Mouse (Mus musculus): ENCODE data around the gene Ralgapb. TPM values are rescaled to one million over a fixed set of nuclear protein-coding genes. Genes with fewer than 3 reads are reported as not detected.

The Ralgapb gene
- polyA plus RNA-seq, 1 experiment = 10.8 TPM

GRCm38 (mm10) chr2:158512528-158512927 lies 102.9 kb downstream of the Ralgapb start, which contains the start of gene Arhgap40:
Arhgap40 (plus strand) TSS chr2:158512796.
- H3ac ChIP-seq (ENCODE audit: control insufficient read depth, insufficient read length) = no peak within 1 kb of the TSS
- H3K79me2 ChIP-seq (ENCODE audit: control insufficient read depth, insufficient read depth) = no peaks in the 10 kb centered on the region
- TF ChIP-seq TCF3 (IDR thresholded peaks at IDR 0.05; ENCODE audit: insufficient read length, low read depth) (no peak), USF1 (IDR thresholded peaks at IDR 0.05; ENCODE audit: low read depth) (no peak), REST (IDR thresholded peaks at IDR 0.05; ENCODE audit: insufficient read depth, insufficient read length) (no peak), POLR2A (IDR thresholded peaks at IDR 0.05; ENCODE audit: insufficient read length, low read depth) (no peak), MAX (IDR thresholded peaks at IDR 0.05; ENCODE audit: low read depth) (no peak), E2F4 (IDR thresholded peaks at IDR 0.05; ENCODE audit: insufficient read depth) (no peak), CEBPB (IDR thresholded peaks at IDR 0.05; ENCODE audit: insufficient read depth, poor library complexity, severe bottlenecking) (no peak), TCF12 (IDR thresholded peaks at IDR 0.05; ENCODE audit: insufficient read depth, poor library complexity, severe bottlenecking) (no peak), MYOD1 (IDR thresholded peaks at IDR 0.05; ENCODE audit: control insufficient read depth in 1 of 3, insufficient read length in 2 of 3, low read depth in 2 of 3) (no peak), MYOG (IDR thresholded peaks at IDR 0.05; ENCODE audit: control insufficient read depth in 1 of 3, insufficient read depth in 1 of 3, insufficient read length in 2 of 3, low read depth in 2 of 3) (no peak), SRF (IDR thresholded peaks at IDR 0.05; ENCODE audit: control insufficient read depth, insufficient read length, low read depth) (no peak), POLR2AphosphoS2 (IDR thresholded peaks at IDR 0.05; ENCODE audit: insufficient read length, low read depth) (no peak)
- H3K36me3 ChIP-seq (ENCODE audit: control insufficient read depth, insufficient read depth) = no peaks in the 10 kb centered on the region
- H3K4me2 ChIP-seq (ENCODE audit: low read depth) = no peak within 1 kb of the TSS
- H3K27me3 ChIP-seq (ENCODE audit: control insufficient read depth, insufficient read depth, insufficient read length) = no peaks in the 10 kb centered on the region
- no peak within 1 kb of the TSS for H3K4me3 ChIP-seq

DNA sequence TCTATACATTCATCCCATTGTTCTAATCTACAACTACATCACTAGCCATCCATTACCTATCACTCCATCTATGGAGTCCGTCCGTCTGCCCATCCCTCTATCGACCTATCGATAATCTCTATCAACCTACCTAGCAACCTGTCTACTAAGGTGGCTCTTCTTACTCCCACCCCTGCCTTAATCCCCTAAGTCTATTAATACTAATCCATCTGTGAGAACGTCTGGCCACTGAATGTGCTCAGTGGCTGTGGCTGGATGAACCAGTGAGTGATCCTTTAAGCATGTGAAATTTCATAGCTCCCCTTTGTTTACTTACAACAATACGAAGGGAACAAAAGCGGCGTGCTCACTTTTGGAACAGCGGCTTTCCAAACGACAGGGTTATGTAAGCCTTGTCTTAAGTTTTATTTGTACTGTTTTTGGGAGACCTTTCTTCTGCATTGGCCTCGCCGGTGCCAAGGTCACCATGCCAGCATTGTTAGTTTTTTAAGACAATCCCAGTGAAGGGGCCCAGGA lies 104.2 kb downstream of the Ralgapb start:
- Histone ChIP-seq H3K4me3 (no peak overlapping the region), H3K4me2 (ENCODE audit: low read depth) (no peak overlapping the region), H3K27me3 (ENCODE audit: control insufficient read depth, insufficient read depth, insufficient read length) (no peaks in the 10 kb centered on the region), H3ac (ENCODE audit: control insufficient read depth, insufficient read length) (no peak overlapping the region), H3K36me3 (ENCODE audit: control insufficient read depth, insufficient read depth) (no peaks in the 10 kb centered on the region), H3K79me2 (ENCODE audit: control insufficient read depth, insufficient read depth) (no peaks in the 10 kb centered on the region)
- TF ChIP-seq CEBPB (IDR thresholded peaks at IDR 0.05; ENCODE audit: insufficient read depth, poor library complexity, severe bottlenecking) (no peak), MYOG (IDR thresholded peaks at IDR 0.05; ENCODE audit: control insufficient read depth in 1 of 3, insufficient read depth in 1 of 3, insufficient read length in 2 of 3, low read depth in 2 of 3) (no peak), USF1 (IDR thresholded peaks at IDR 0.05; ENCODE audit: low read depth) (no peak)

DNA sequence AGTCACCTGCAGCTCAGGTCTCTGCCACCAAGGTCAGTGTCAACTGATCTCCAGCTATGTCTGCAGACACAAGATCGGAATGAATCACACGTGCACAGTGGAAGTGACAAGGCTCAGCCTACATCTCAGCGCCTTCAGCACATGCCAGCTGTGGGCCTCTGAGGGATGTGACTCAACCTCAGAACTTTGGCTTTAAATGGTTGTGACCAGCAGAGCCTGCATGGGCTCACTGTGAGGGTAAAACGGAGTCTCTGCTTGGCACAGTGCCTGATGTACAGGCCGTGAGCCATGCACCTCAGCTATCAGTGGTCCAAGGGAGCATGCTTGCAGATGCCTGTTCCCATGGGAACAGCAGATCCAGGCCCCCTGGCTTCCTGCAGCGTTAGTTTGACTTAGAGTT lies 108.9 kb downstream of the Ralgapb start:
- no peak overlapping the region for H3K4me3 ChIP-seq
- no peak overlapping the region for H3K4me2 ChIP-seq (ENCODE audit: low read depth)
- no peaks in the 10 kb centered on the region for H3K79me2 ChIP-seq (ENCODE audit: control insufficient read depth, insufficient read depth)
- H3K27me3 ChIP-seq (ENCODE audit: control insufficient read depth, insufficient read depth, insufficient read length) = no peaks in the 10 kb centered on the region
- no peak for TF ChIP-seq TCF3 (IDR thresholded peaks at IDR 0.05; ENCODE audit: insufficient read length, low read depth)
- no peak for TF ChIP-seq SRF (IDR thresholded peaks at IDR 0.05; ENCODE audit: control insufficient read depth, insufficient read length, low read depth)
- no peak for TF ChIP-seq REST (IDR thresholded peaks at IDR 0.05; ENCODE audit: insufficient read depth, insufficient read length)
- TF ChIP-seq POLR2AphosphoS2 (IDR thresholded peaks at IDR 0.05; ENCODE audit: insufficient read length, low read depth) = no peak
- TF ChIP-seq TCF12 (IDR thresholded peaks at IDR 0.05; ENCODE audit: insufficient read depth, poor library complexity, severe bottlenecking) = no peak
- TF ChIP-seq MYOD1 (IDR thresholded peaks at IDR 0.05; ENCODE audit: control insufficient read depth in 1 of 3, insufficient read length in 2 of 3, low read depth in 2 of 3) = no peak
- no peak for TF ChIP-seq POLR2A (IDR thresholded peaks at IDR 0.05; ENCODE audit: insufficient read length, low read depth)
- TF ChIP-seq MAX (IDR thresholded peaks at IDR 0.05; ENCODE audit: low read depth) = no peak
- no peak for TF ChIP-seq CEBPB (IDR thresholded peaks at IDR 0.05; ENCODE audit: insufficient read depth, poor library complexity, severe bottlenecking)
- TF ChIP-seq USF1 (IDR thresholded peaks at IDR 0.05; ENCODE audit: low read depth) = no peak
- no peak for TF ChIP-seq E2F4 (IDR thresholded peaks at IDR 0.05; ENCODE audit: insufficient read depth)
- no peak for TF ChIP-seq MYOG (IDR thresholded peaks at IDR 0.05; ENCODE audit: control insufficient read depth in 1 of 3, insufficient read depth in 1 of 3, insufficient read length in 2 of 3, low read depth in 2 of 3)
- no peaks in the 10 kb centered on the region for H3K36me3 ChIP-seq (ENCODE audit: control insufficient read depth, insufficient read depth)
- H3ac ChIP-seq (ENCODE audit: control insufficient read depth, insufficient read length) = no peak overlapping the region

- no peak overlapping the region for H3K4me2 ChIP-seq (ENCODE audit: low read depth)
- H3ac ChIP-seq (ENCODE audit: control insufficient read depth, insufficient read length) = no peak overlapping the region
- no peaks in the 10 kb centered on the region for H3K36me3 ChIP-seq (ENCODE audit: control insufficient read depth, insufficient read depth)
- H3K79me2 ChIP-seq (ENCODE audit: control insufficient read depth, insufficient read depth) = no peaks in the 10 kb centered on the region
- no peak for TF ChIP-seq MYOG (IDR thresholded peaks at IDR 0.05; ENCODE audit: control insufficient read depth in 1 of 3, insufficient read depth in 1 of 3, insufficient read length in 2 of 3, low read depth in 2 of 3)
- no peak for TF ChIP-seq POLR2AphosphoS2 (IDR thresholded peaks at IDR 0.05; ENCODE audit: insufficient read length, low read depth)
- no peak for TF ChIP-seq SRF (IDR thresholded peaks at IDR 0.05; ENCODE audit: control insufficient read depth, insufficient read length, low read depth)
- no peak for TF ChIP-seq REST (IDR thresholded peaks at IDR 0.05; ENCODE audit: insufficient read depth, insufficient read length)
- no peak for TF ChIP-seq USF1 (IDR thresholded peaks at IDR 0.05; ENCODE audit: low read depth)
- no peak for TF ChIP-seq MAX (IDR thresholded peaks at IDR 0.05; ENCODE audit: low read depth)
- no peak for TF ChIP-seq MYOD1 (IDR thresholded peaks at IDR 0.05; ENCODE audit: control insufficient read depth in 1 of 3, insufficient read length in 2 of 3, low read depth in 2 of 3)
- no peak for TF ChIP-seq POLR2A (IDR thresholded peaks at IDR 0.05; ENCODE audit: insufficient read length, low read depth)
- no peak for TF ChIP-seq TCF12 (IDR thresholded peaks at IDR 0.05; ENCODE audit: insufficient read depth, poor library complexity, severe bottlenecking)
- TF ChIP-seq CEBPB (IDR thresholded peaks at IDR 0.05; ENCODE audit: insufficient read depth, poor library complexity, severe bottlenecking) = no peak
- no peak overlapping the region for H3K4me3 ChIP-seq
- H3K27me3 ChIP-seq (ENCODE audit: control insufficient read depth, insufficient read depth, insufficient read length) = no peaks in the 10 kb centered on the region
These were observed 109.4 kb downstream of the Ralgapb start for GRCm38 (mm10) chr2:158519071-158519470.

GRCm38 (mm10) chr2:158519800-158520199 lies 110.2 kb downstream of the Ralgapb start:
- no peak overlapping the region for H3K4me2 ChIP-seq (ENCODE audit: low read depth)
- H3K27me3 ChIP-seq (ENCODE audit: control insufficient read depth, insufficient read depth, insufficient read length) = no peaks in the 10 kb centered on the region
- no peak overlapping the region for H3K4me3 ChIP-seq
- TF ChIP-seq SRF (IDR thresholded peaks at IDR 0.05; ENCODE audit: control insufficient read depth, insufficient read length, low read depth) (no peak), MYOG (IDR thresholded peaks at IDR 0.05; ENCODE audit: control insufficient read depth in 1 of 3, insufficient read depth in 1 of 3, insufficient read length in 2 of 3, low read depth in 2 of 3) (no peak), TCF3 (IDR thresholded peaks at IDR 0.05; ENCODE audit: insufficient read length, low read depth) (no peak), TCF12 (IDR thresholded peaks at IDR 0.05; ENCODE audit: insufficient read depth, poor library complexity, severe bottlenecking) (no peak), USF1 (IDR thresholded peaks at IDR 0.05; ENCODE audit: low read depth) (no peak), MAX (IDR thresholded peaks at IDR 0.05; ENCODE audit: low read depth) (no peak), E2F4 (IDR thresholded peaks at IDR 0.05; ENCODE audit: insufficient read depth) (no peak), MYOD1 (IDR thresholded peaks at IDR 0.05; ENCODE audit: control insufficient read depth in 1 of 3, insufficient read length in 2 of 3, low read depth in 2 of 3) (no peak), REST (IDR thresholded peaks at IDR 0.05; ENCODE audit: insufficient read depth, insufficient read length) (no peak), CEBPB (IDR thresholded peaks at IDR 0.05; ENCODE audit: insufficient read depth, poor library complexity, severe bottlenecking) (no peak), POLR2A (IDR thresholded peaks at IDR 0.05; ENCODE audit: insufficient read length, low read depth) (no peak), POLR2AphosphoS2 (IDR thresholded peaks at IDR 0.05; ENCODE audit: insufficient read length, low read depth) (no peak)
- H3K79me2 ChIP-seq (ENCODE audit: control insufficient read depth, insufficient read depth) = no peaks in the 10 kb centered on the region
- no peaks in the 10 kb centered on the region for H3K36me3 ChIP-seq (ENCODE audit: control insufficient read depth, insufficient read depth)
- no peak overlapping the region for H3ac ChIP-seq (ENCODE audit: control insufficient read depth, insufficient read length)

Data from myocyte (in vitro differentiated cells).